Mouse (Mus musculus) intestine, embryonic 14.5 days (tissue): ENCODE measurements around the gene Glt28d2. TPM values are rescaled to one million over a fixed set of nuclear protein-coding genes. Genes with fewer than 3 reads are reported as not detected.
A peak's percentile ranks its signal among the peaks of the same experiment; 100 is the strongest.

Experiments
- ATAC-seq: fragments of 200-750 bp; cut with Nextera tagmentation; replicated peaks from 2 replicates; pipeline ENCODE4 v1.8.0; 2017; ENCODE audit warnings: low read depth, moderate number of reproducible peaks, moderate TSS enrichment, moderate library complexity; ENCODE audit not compliant: low FRiP score, low TSS enrichment
- DNase-seq: peaks from one replicate; pipeline ENCODE4 v3.0.0-alpha.2; 2018; ENCODE audit warnings: low spot score
- H3K27ac ChIP-seq: fragments of 300-500 bp; sonication (generic); 2 replicates; pipeline ENCODE4 v1.5.1; 2014; ENCODE audit warnings: low read depth, mild to moderate bottlenecking, control low read depth
- H3K27me3 ChIP-seq: fragments of 300-500 bp; sonication (generic); replicated peaks from 2 replicates; pipeline ENCODE4 v1.6.1; 2014; ENCODE audit warnings: low read length, control low read depth; ENCODE audit not compliant: control insufficient read depth, insufficient read depth
- H3K36me3 ChIP-seq: fragments of 300-500 bp; sonication (generic); 2 replicates; pipeline ENCODE4 v1.6.1; 2014; ENCODE audit warnings: low read length, control low read depth; ENCODE audit not compliant: control insufficient read depth, insufficient read depth
- H3K4me1 ChIP-seq: fragments of 300-500 bp; sonication (generic); replicated peaks from 2 replicates; pipeline ENCODE4 v1.6.1; 2014; ENCODE audit warnings: low read length, control low read depth, mixed read lengths; ENCODE audit not compliant: control insufficient read depth, insufficient read depth
- H3K4me2 ChIP-seq: fragments of 300-500 bp; sonication (generic); 2 replicates; pipeline ENCODE4 v1.6.1; 2014; ENCODE audit warnings: low read length
- H3K4me3 ChIP-seq: fragments of 300-500 bp; sonication (generic); 2 replicates; pipeline ENCODE4 v1.5.1; 2014; ENCODE audit warnings: low read depth, low read length, control low read depth, mixed read lengths
- H3K9ac ChIP-seq: fragments of 300-500 bp; sonication (generic); 2 replicates; pipeline ENCODE4 v1.6.1; 2014; ENCODE audit warnings: mild to moderate bottlenecking, low read length
- H3K9me3 ChIP-seq: fragments of 300-500 bp; sonication (generic); 2 replicates; pipeline ENCODE4 v1.6.1; 2016; ENCODE audit warnings: low read length, control low read depth; ENCODE audit not compliant: control insufficient read depth
- WGBS: fragments of 180-500 bp; shearing (Covaris S2); extraction: QIAGEN DNeasy Blood & Tissue Kit; methylation state at CpG from one replicate; pipeline ENCODE4 v1.1.7; 2014; 5-methylcytosine and 5-hydroxymethylcytosine counted together
- polyA plus RNA-seq: library from polyadenylated mRNA; unstranded; fragments of >200 nt; fragmentation: Nextera tagmentation; extraction: Ambion mirVana; gene quantifications from 2 replicates; pipeline ENCODE4 v1.2.1, GENCODE M21; 2014

Gene Glt28d2
- polyA plus RNA-seq, 1 experiment from 2014 or later, result 1.8 TPM

GRCm38 (mm10) chr3:85845341-85845740 lies 42.0 kb downstream of the Glt28d2 start:
- no peaks in the 10 kb centered on the region for H3K9me3 ChIP-seq
- peaks cover 14% of the 10 kb centered on the region for H3K4me1 ChIP-seq
- WGBS, result 71% methylated on average over 6 of the region's 6 CpGs
- no peak overlapping the region for H3K9ac ChIP-seq
- H3K4me3 ChIP-seq, result no peak overlapping the region
- H3K36me3 ChIP-seq, result no peaks in the 10 kb centered on the region
- DNase-seq (no peak), ATAC-seq (no peak)
- H3K4me2 ChIP-seq, result no peak overlapping the region
- H3K27me3 ChIP-seq, result no peaks in the 10 kb centered on the region
- H3K27ac ChIP-seq, result no peak overlapping the region

- Histone ChIP-seq H3K9ac (no peak overlapping the region), H3K9me3 (no peaks in the 10 kb centered on the region), H3K27me3 (no peaks in the 10 kb centered on the region), H3K4me2 (no peak overlapping the region), H3K4me1 (peaks cover 14% of the 10 kb centered on the region), H3K27ac (no peak overlapping the region), H3K36me3 (no peaks in the 10 kb centered on the region), H3K4me3 (no peak overlapping the region)
- DNase-seq (no peak), ATAC-seq (no peak)
Measured at GRCm38 (mm10) chr3:85842881-85843218, 44.5 kb downstream of the Glt28d2 start.

- Histone ChIP-seq H3K9me3 (no peaks in the 10 kb centered on the region), H3K9ac (no peak overlapping the region), H3K27ac (peak overlapping the region; percentile 51; the same call in 1 of the 2 replicates), H3K4me1 (peaks cover 14% of the 10 kb centered on the region), H3K36me3 (no peaks in the 10 kb centered on the region), H3K27me3 (no peaks in the 10 kb centered on the region), H3K4me3 (no peak overlapping the region), H3K4me2 (no peak overlapping the region)
- WGBS, result 31% methylated on average over 9 of the region's 9 CpGs
- ATAC-seq, result no peak
- DNase-seq, result no peak
Measured at GRCm38 (mm10) chr3:85842177-85842880, 45.0 kb downstream of the Glt28d2 start.

- peaks cover 14% of the 10 kb centered on the region for H3K4me1 ChIP-seq
- ATAC-seq (no peak), DNase-seq (no peak)
- H3K36me3 ChIP-seq, result no peaks in the 10 kb centered on the region
- 24% methylated on average over 2 of the region's 2 CpGs for WGBS
- H3K27ac ChIP-seq, result no peak overlapping the region
- H3K9ac ChIP-seq, result no peak overlapping the region
- no peaks in the 10 kb centered on the region for H3K9me3 ChIP-seq
- no peaks in the 10 kb centered on the region for H3K27me3 ChIP-seq
- no peak overlapping the region for H3K4me3 ChIP-seq
- no peak overlapping the region for H3K4me2 ChIP-seq
Measured at GRCm38 (mm10) chr3:85841454-85842176, 45.7 kb downstream of the Glt28d2 start.

- Histone ChIP-seq H3K27ac (no peak overlapping the region), H3K4me3 (no peak overlapping the region), H3K9me3 (no peaks in the 10 kb centered on the region), H3K4me1 (no peaks in the 10 kb centered on the region; the same call in 1 of the 2 replicates), H3K9ac (no peak overlapping the region), H3K27me3 (no peaks in the 10 kb centered on the region), H3K36me3 (no peaks in the 10 kb centered on the region), H3K4me2 (no peak overlapping the region)
- WGBS, result 70% methylated on average over 1 of the region's 1 CpGs
- DNase-seq, result no peak
- ATAC-seq, result no peak
Measured at GRCm38 (mm10) chr3:85833627-85834026, 53.7 kb downstream of the Glt28d2 start.

GRCm38 (mm10) chr3:85832490-85833155 lies 54.7 kb downstream of the Glt28d2 start:
- H3K36me3 ChIP-seq, result no peaks in the 10 kb centered on the region
- DNase-seq, result no peak
- H3K4me2 ChIP-seq, result no peak overlapping the region
- no peaks in the 10 kb centered on the region; the same call in 1 of the 2 replicates for H3K4me1 ChIP-seq
- 80% methylated on average over 10 of the region's 10 CpGs for WGBS
- H3K9me3 ChIP-seq, result no peaks in the 10 kb centered on the region
- H3K9ac ChIP-seq, result no peak overlapping the region
- no peaks in the 10 kb centered on the region for H3K27me3 ChIP-seq
- H3K27ac ChIP-seq, result no peak overlapping the region
- H3K4me3 ChIP-seq, result no peak overlapping the region
- ATAC-seq, result no peak

- Histone ChIP-seq H3K4me1 (no peaks in the 10 kb centered on the region; the same call in 1 of the 2 replicates), H3K9me3 (no peaks in the 10 kb centered on the region), H3K27ac (no peak overlapping the region), H3K4me2 (no peak overlapping the region), H3K27me3 (no peaks in the 10 kb centered on the region), H3K36me3 (no peaks in the 10 kb centered on the region), H3K9ac (no peak overlapping the region), H3K4me3 (no peak overlapping the region)
- WGBS, result 65% methylated on average over 1 of the region's 1 CpGs
- DNase-seq, result no peak
- ATAC-seq, result no peak
Measured at GRCm38 (mm10) chr3:85831785-85832184, 55.5 kb downstream of the Glt28d2 start.

- 63% methylated on average over 4 of the region's 4 CpGs for WGBS
- H3K4me3 ChIP-seq, result no peak overlapping the region
- ATAC-seq (no peak), DNase-seq (no peak)
- no peaks in the 10 kb centered on the region for H3K9me3 ChIP-seq
- no peaks in the 10 kb centered on the region; the same call in 1 of the 2 replicates for H3K4me1 ChIP-seq
- no peak overlapping the region for H3K27ac ChIP-seq
- no peaks in the 10 kb centered on the region for H3K36me3 ChIP-seq
- no peaks in the 10 kb centered on the region for H3K27me3 ChIP-seq
- H3K4me2 ChIP-seq, result no peak overlapping the region
- no peak overlapping the region for H3K9ac ChIP-seq
Measured at GRCm38 (mm10) chr3:85829047-85829446, 58.3 kb downstream of the Glt28d2 start.
